Mouse (Mus musculus): ENCODE measurements around the gene Asap2.

Gene Asap2

GRCm38 (mm10) chr12:21130274-21130823 lies 140.1 kb downstream of the Asap2 start:
- ATAC-seq (ENCODE audit: insufficient number of reproducible peaks, low FRiP score, low TSS enrichment) = no peak

DNA sequence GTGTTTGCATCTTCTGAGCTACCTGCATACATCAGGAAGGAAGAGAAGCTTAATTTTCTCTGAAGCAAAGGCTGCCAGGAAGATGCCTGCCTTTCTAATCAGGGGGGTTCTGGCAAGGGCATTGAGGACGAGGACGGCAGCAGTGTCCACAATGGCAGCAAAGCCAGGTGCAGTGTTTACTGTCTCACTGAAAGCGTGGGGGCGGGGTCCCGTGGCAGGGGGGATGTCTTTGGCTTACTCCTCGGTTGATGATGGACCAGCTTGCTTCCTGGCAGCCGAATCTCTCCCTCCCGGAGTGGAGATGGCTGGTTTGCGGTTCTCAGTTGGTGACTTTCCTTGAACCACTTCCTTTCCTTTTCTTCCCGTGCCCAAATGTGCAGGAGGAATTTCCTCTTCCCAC lies 142.3 kb downstream of the Asap2 start:
- no peak for ATAC-seq (ENCODE audit: insufficient number of reproducible peaks, low FRiP score, low TSS enrichment)

DNA sequence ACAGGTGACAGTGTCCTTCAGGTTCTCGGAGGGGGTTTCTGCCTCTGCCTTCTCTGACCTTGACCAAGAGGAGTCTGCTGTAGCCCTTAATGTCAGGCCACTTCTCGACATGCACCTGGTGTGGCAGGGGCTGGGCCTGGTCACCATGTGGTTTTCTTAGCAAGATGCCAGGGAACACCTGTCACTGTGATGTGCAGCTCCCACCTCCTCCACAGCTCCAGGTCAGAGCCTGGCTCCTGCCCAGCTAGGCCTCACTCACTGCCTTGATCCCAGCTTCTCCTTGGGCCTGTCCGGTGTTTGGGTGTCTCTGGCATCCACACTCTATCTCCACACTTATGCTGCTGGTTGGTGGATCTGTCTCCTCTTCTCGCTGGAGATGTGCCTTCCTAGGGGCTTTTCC lies 142.8 kb downstream of the Asap2 start:
- no peak for ATAC-seq (ENCODE audit: insufficient number of reproducible peaks, low FRiP score, low TSS enrichment)

DNA sequence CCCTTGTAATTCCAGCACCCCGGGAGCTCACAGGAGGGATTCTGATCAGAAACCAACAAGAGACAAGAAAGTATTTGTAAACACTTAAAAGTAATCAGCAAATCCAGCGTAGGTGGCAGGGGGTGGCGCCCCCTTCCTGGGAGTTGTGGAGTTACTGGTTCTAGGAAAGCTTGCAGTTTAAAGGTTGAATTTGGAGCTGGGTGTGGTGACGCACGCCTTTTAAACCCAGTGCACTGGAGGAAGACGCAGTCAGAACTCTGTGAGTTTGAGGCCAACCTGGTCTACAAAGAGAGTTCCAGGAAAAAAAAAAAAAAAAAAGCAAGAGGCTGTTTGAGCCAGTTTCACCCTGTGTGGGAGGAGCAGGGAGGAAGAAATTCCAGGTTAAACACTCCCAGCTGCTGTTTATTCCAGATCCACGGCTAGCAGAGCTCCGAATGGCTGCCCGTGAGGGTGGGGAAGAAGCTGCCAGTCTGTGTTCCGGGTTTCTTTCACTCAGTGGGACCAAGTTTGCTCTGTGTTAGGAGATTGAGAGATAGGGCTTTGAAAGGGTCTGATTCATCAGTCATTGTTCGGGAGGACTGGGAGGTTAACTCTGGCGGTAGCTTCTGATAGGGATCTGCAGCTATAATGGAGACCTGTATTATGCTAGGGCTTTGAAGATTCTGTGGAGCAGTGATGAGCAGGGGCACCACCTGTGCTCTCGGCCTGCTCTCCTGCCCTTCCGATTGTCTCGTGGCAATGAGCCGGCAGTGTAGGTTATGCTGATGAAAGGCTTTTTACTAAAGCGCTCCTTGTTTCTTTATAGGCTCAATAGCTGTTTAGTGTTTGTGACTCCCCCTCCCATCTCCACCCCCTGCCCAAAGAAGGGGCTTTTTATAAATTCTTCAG lies 144.0 kb downstream of the Asap2 start:
- ATAC-seq (ENCODE audit: insufficient number of reproducible peaks, low FRiP score, low TSS enrichment) = no peak

DNA sequence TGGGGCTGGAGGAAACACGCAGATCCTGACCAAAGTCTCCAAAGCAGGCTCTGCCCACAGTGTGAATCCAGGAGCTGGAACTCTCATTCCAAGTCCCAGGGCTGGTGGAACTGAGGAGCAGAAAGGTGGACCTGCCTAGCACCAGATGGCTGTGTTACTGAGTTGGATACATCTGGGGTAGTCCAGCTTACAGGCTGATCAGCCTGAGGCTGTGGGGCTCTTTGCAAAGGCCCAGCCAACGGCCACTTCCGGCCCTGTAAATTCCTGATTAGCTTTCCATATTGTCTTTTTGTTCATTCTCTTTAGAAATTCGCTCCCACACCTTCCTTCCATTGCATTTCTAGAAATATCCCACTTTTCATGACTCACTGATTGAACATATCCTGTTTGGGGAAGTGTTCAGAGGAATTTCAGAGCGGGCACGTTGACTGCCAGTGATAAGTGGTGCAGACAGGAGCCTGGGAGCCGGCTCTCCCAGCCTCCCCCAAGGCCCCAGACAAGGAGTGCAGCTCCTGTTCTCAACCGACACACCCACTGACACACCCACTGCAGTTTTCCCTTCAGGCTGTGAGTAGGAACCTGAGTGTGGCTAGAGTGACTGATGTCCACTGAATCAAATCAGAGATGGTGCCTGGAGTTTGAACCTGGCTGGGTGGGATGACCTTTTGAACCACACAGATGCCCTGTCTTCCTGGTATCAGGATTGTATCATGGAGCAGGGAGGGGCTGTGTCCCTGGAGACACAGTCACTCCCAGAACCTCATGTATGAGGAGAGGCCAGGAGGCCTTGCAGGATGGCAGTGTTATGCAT lies 145.6 kb downstream of the Asap2 start:
- ATAC-seq (ENCODE audit: insufficient number of reproducible peaks, low FRiP score, low TSS enrichment) = no peak; the same call in 1 of the 2 replicates

GRCm38 (mm10) chr12:21136462-21136751 lies 146.1 kb downstream of the Asap2 start:
- ATAC-seq (ENCODE audit: insufficient number of reproducible peaks, low FRiP score, low TSS enrichment) = peak; percentile 61

- ATAC-seq (ENCODE audit: insufficient number of reproducible peaks, low FRiP score, low TSS enrichment) = no peak
Measured at GRCm38 (mm10) chr12:21139560-21139959, 149.3 kb downstream of the Asap2 start.

- peak; percentile 21; the same call in 1 of the 2 replicates for ATAC-seq (ENCODE audit: insufficient number of reproducible peaks, low FRiP score, low TSS enrichment)
Measured at GRCm38 (mm10) chr12:21140153-21140552, 149.9 kb downstream of the Asap2 start.

DNA sequence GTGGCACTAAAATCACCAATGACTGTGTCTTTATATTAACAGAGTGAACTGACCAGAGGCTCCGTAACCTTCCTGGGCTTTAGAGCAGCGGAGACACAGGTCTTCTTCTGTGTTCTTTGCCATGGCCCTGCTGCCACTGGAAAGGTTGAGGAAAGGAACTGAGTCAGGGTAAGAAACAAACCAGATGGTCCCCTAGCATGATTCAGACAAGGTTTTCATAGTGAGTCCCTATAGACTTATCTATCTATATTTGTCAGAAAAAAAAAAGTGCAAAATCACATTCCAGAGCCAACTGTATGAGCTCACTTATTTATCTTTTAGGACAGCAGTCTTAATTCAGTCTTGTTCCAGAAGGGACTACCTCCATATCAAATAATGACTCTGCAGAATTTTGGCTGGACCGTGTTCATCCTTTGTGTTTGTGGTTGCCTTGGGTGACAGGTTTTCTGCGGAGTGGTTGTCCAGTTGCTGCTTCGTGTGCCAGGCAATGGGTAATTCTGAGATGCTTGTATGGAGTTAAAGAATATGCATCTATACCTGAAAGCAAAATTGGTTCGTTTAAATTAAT lies 150.6 kb downstream of the Asap2 start:
- ATAC-seq (ENCODE audit: insufficient number of reproducible peaks, low FRiP score, low TSS enrichment) = no peak

GRCm38 (mm10) chr12:21141691-21142300 lies 151.5 kb downstream of the Asap2 start:
- peak; percentile 69 for ATAC-seq (ENCODE audit: insufficient number of reproducible peaks, low FRiP score, low TSS enrichment)

GRCm38 (mm10) chr12:21142489-21143254 lies 152.4 kb downstream of the Asap2 start:
- ATAC-seq (ENCODE audit: insufficient number of reproducible peaks, low FRiP score, low TSS enrichment) = no peak

- ATAC-seq (ENCODE audit: insufficient number of reproducible peaks, low FRiP score, low TSS enrichment) = no peak
Measured at GRCm38 (mm10) chr12:21144602-21145001, 154.3 kb downstream of the Asap2 start.

DNA sequence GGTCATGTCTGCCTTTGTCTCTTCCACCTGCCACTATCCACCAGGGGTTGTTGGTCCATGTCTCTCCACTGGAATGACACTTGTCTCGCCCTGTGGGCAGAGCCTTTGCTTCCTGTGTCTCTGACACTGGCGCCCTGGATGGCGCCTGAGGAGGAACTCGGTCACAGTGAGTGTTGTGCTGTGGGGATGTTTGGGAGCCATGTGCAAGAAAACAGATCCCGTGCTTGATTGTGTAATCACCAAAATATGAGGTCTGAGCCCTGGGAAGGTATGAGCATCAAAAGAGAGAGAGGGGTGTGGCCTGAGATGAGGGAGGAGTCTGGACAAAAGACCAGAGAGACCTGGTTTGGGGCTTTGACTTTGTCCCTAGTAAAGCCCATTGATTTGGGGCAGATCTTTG lies 154.8 kb downstream of the Asap2 start:
- no peak for ATAC-seq (ENCODE audit: insufficient number of reproducible peaks, low FRiP score, low TSS enrichment)

- no peak for ATAC-seq (ENCODE audit: insufficient number of reproducible peaks, low FRiP score, low TSS enrichment)
Measured at GRCm38 (mm10) chr12:21146826-21147225, 156.6 kb downstream of the Asap2 start.

DNA sequence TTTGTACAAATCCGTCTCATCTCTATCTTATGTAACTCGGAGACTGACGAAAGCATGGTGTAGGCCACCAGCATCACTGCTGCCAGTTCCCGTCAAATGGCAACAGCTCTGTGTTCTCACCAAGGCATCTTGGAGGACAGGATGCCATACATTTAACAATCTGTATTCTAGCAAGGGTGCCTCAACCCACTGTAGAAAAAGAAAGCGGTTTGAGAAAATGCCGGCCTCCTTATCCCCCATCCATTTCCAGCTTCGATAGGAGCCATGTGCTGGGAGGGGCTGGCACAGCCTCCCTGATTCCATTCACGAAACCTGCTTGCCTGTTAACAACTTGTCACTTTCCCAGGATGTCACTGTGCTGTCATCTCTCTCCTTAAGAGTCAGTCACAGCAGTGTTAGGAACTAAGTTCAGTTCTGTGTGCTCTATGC lies 163.0 kb downstream of the Asap2 start:
- 0 out of 2 replicates have a peak, but pooled peaks have one; percentile 37 for ATAC-seq (ENCODE audit: insufficient number of reproducible peaks, low FRiP score, low TSS enrichment)

DNA sequence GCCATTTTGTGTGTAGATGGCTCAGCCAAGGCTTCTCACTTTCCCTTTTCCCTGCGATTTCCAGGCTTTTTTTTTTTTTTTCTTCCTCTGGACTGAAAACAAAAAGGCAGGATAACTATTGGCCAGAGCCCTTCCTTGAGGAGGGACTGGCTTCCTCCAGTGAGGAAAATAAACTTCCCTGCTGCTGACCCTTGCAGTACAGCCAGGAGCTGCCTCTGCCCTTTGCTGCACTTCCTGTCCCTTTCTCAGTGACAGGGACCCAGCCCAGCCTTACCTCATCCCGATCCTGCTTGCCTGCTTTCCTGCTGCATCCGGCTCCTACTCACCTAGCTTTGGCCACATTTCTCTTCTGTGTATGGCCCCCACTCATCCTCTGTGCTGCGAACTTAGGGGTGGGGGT lies 164.8 kb downstream of the Asap2 start:
- ATAC-seq (ENCODE audit: insufficient number of reproducible peaks, low FRiP score, low TSS enrichment) = no peak

- 0 out of 2 replicates have a peak, but pooled peaks have one; percentile 15 for ATAC-seq (ENCODE audit: insufficient number of reproducible peaks, low FRiP score, low TSS enrichment)
Measured at GRCm38 (mm10) chr12:21159304-21159703, 169.0 kb downstream of the Asap2 start.

- ATAC-seq (ENCODE audit: insufficient number of reproducible peaks, low FRiP score, low TSS enrichment) = peak; percentile 46
Measured at GRCm38 (mm10) chr12:21160327-21160828, 170.1 kb downstream of the Asap2 start.

- no peak for ATAC-seq (ENCODE audit: insufficient number of reproducible peaks, low FRiP score, low TSS enrichment)
Measured at GRCm38 (mm10) chr12:21161841-21162240, 171.6 kb downstream of the Asap2 start.

All from cerebellum, adult (tissue).